Mouse (Mus musculus): Measurements from ENCODE around the gene Tbk1. TPM values are rescaled to one million over a fixed set of nuclear protein-coding genes. Genes with fewer than 3 reads are reported as not detected.

Gene Tbk1
- polyA plus RNA-seq, 1 experiment from 2014 or later = 28.2 TPM

- no peak overlapping the region for H3K9ac ChIP-seq (replicated peaks)
- no peaks in the 10 kb centered on the region for H3K27me3 ChIP-seq (replicated peaks)
- WGBS = 90% methylated on average over 16 of the region's 16 CpGs
- ATAC-seq (ENCODE audit: low FRiP score) = no peak
- no peak overlapping the region for H3K4me2 ChIP-seq
- no peaks in the 10 kb centered on the region for H3K36me3 ChIP-seq
- H3K9me3 ChIP-seq (replicated peaks) = no peaks in the 10 kb centered on the region
- no peak overlapping the region for H3K27ac ChIP-seq (replicated peaks)
- H3K4me3 ChIP-seq (replicated peaks) = no peak overlapping the region
- H3K4me1 ChIP-seq = peaks cover 35% of the 10 kb centered on the region
These were observed 78.6 kb downstream of the Tbk1 start for GRCm38 (mm10) chr10:121507755-121508544.

GRCm38 (mm10) chr10:121506731-121507583 is 79.6 kb downstream of the Tbk1 start:
- peaks cover 35% of the 10 kb centered on the region for H3K4me1 ChIP-seq
- H3K27me3 ChIP-seq (replicated peaks) = no peaks in the 10 kb centered on the region
- H3K4me2 ChIP-seq = 0 out of 2 replicates have a peak overlapping the region, but pooled peaks have one; percentile 16
- WGBS = 36% methylated on average over 29 of the region's 29 CpGs
- peak overlapping the region; percentile 70 for H3K27ac ChIP-seq (replicated peaks)
- no peaks in the 10 kb centered on the region for H3K36me3 ChIP-seq
- ATAC-seq (ENCODE audit: low FRiP score) = no peak
- H3K9me3 ChIP-seq (replicated peaks) = no peaks in the 10 kb centered on the region
- H3K4me3 ChIP-seq (replicated peaks) = no peak overlapping the region
- H3K9ac ChIP-seq (replicated peaks) = no peak overlapping the region

DNA sequence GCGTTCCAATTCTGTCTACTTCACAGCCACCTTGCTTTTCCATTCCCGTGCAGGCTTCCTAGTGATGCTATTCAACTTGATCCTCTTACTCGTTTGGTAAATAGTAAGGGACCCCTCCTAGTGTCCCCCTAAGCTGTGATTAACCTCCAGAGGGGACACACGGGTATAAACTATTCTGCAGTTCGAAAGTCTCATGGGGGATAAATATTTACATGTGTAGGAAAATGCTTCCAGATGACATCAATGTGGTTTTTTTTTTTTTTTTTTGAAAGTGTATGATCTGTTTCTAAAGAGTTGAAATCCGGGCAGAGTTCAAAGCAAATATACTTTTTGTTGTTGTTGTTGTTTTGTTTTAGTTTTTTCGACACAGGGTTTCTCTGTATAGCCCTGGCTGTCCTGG is 80.7 kb downstream of the Tbk1 start:
- Histone ChIP-seq H3K9me3 (replicated peaks) (no peaks in the 10 kb centered on the region), H3K4me1 (peaks cover 35% of the 10 kb centered on the region), H3K9ac (replicated peaks) (peak overlapping the region; percentile 38; the same call in 1 of the 2 replicates), H3K36me3 (no peaks in the 10 kb centered on the region), H3K4me2 (peak overlapping the region; percentile 62), H3K27ac (replicated peaks) (peak overlapping the region; percentile 81), H3K27me3 (replicated peaks) (no peaks in the 10 kb centered on the region), H3K4me3 (replicated peaks) (peak overlapping the region; percentile 38)
- no peak for ATAC-seq (ENCODE audit: low FRiP score)
- 48% methylated on average over 7 of the region's 7 CpGs for WGBS

DNA sequence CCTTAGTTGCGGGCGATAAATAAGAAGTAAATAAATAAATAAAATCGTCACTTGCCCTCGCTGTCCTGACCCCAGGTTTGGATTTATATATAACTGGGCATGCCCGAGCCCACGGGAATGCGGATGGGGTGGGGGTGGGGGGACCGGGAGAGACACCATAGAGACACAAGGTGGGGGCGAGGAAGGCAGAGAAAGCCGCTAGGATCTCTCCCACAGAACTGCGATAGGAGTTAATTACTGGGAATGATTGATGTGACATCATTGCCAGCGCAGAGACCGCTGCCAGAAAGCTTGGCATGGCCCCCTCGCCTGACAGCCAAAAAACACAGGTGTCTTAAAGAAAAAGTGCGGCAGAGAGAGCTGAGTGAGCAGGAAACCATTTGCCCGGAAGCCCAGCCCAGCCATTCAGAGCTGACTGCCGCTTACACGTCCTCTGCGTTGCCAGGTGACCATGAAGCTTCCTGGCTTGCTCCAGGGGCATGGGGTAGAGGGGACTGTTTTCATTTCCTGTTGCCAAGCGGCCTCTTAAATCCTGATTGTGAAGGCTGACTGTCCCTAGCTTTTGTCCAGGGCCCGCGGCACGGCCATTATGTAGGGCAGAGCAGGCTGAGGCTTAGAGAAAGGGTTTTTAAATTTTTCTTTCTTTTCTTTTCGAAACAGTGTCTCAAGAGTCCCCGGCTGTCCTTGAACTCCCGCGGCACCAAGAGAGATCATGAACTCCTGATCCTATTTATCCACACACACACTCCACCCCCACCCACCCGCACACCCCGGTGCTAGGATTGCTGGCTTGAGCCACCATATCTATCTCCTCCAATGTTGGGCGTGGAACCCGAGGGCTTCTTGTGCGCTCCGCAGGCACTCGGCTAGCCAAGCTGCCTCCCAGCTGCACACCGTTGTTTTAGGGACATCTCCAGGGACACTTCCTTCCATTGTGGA is 81.3 kb downstream of the Tbk1 start:
- H3K4me2 ChIP-seq = peak overlapping the region; percentile 62
- 8% methylated on average over 35 of the region's 35 CpGs for WGBS

DNA sequence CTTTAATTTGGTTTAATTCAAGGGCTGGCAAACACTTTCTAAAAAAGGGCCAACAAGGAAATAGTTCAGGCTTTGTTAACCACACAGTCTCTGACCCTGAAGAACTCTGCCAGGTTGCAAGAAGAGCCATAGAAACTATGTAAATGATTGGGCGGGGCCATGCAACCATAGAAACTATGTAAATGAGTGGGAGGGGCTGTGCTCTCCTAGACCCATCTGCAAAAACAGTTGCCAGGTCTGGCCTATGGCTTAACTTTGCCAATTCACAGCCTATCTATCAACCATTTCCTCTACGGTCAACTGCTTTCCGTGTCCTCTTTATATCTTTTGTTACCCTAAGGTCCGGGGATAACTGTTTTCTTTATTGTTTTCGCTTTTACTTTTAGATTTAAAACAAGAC is 85.4 kb downstream of the Tbk1 start:
- 26% methylated on average over 5 of the region's 5 CpGs for WGBS
- Histone ChIP-seq H3K36me3 (no peaks in the 10 kb centered on the region), H3K4me1 (peaks cover 20% of the 10 kb centered on the region), H3K4me2 (no peak overlapping the region), H3K9ac (replicated peaks) (no peak overlapping the region), H3K27ac (replicated peaks) (no peak overlapping the region), H3K27me3 (replicated peaks) (no peaks in the 10 kb centered on the region), H3K4me3 (replicated peaks) (no peak overlapping the region), H3K9me3 (replicated peaks) (no peaks in the 10 kb centered on the region)
- no peak for ATAC-seq (ENCODE audit: low FRiP score)

More for the DNA sequence above, 81.3 kb downstream of the Tbk1 start:
- peak overlapping the region; percentile 38 for H3K9ac ChIP-seq (replicated peaks)
- ATAC-seq (ENCODE audit: low FRiP score) = peak; percentile 91
- no peaks in the 10 kb centered on the region for H3K36me3 ChIP-seq
- H3K27ac ChIP-seq (replicated peaks) = peak overlapping the region; percentile 81
- H3K4me3 ChIP-seq (replicated peaks) = peak overlapping the region; percentile 38
- peaks cover 39% of the 10 kb centered on the region for H3K4me1 ChIP-seq
- no peaks in the 10 kb centered on the region for H3K9me3 ChIP-seq (replicated peaks)
- no peaks in the 10 kb centered on the region for H3K27me3 ChIP-seq (replicated peaks)

DNA sequence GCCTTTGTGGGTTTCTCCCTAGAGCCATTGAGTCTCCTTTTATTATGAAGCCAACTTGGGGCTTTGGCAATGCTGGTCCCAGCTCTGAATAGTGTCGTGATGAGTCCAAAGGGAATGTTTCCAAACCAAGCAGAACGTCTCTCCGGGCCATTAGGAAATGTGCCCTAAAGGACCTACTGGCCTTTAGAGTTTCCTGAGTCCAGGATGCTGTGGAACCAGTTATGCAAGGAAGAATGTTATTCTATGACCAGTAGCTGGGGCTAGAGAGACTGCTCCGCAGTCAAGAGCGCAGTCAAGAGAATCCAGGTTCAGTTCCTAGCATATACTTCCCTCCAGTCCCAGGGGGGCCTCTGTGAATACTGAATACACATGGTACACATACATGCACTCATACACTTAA is 86.6 kb downstream of the Tbk1 start:
- WGBS = 73% methylated on average over 5 of the region's 5 CpGs
- no peaks in the 10 kb centered on the region for H3K9me3 ChIP-seq (replicated peaks)
- no peaks in the 10 kb centered on the region for H3K27me3 ChIP-seq (replicated peaks)
- no peak overlapping the region for H3K4me3 ChIP-seq (replicated peaks)
- H3K4me2 ChIP-seq = no peak overlapping the region
- H3K9ac ChIP-seq (replicated peaks) = no peak overlapping the region
- peaks cover 10% of the 10 kb centered on the region for H3K4me1 ChIP-seq
- H3K27ac ChIP-seq (replicated peaks) = no peak overlapping the region
- H3K36me3 ChIP-seq = no peaks in the 10 kb centered on the region
- ATAC-seq (ENCODE audit: low FRiP score) = no peak

- 54% methylated on average over 2 of the region's 2 CpGs for WGBS
These were observed 87.5 kb downstream of the Tbk1 start for GRCm38 (mm10) chr10:121499063-121499462.

GRCm38 (mm10) chr10:121498481-121498904 is 88.1 kb downstream of the Tbk1 start:
- ATAC-seq (ENCODE audit: low FRiP score) = no peak
- Histone ChIP-seq H3K4me2 (no peak overlapping the region), H3K4me1 (peaks cover 6% of the 10 kb centered on the region; the same call in 1 of the 2 replicates), H3K9me3 (replicated peaks) (no peaks in the 10 kb centered on the region), H3K4me3 (replicated peaks) (no peak overlapping the region), H3K27me3 (replicated peaks) (no peaks in the 10 kb centered on the region), H3K9ac (replicated peaks) (no peak overlapping the region), H3K36me3 (no peaks in the 10 kb centered on the region), H3K27ac (replicated peaks) (no peak overlapping the region)
- 64% methylated on average over 8 of the region's 8 CpGs for WGBS

More at GRCm38 (mm10) chr10:121499063-121499462, 87.5 kb downstream of the Tbk1 start:
- H3K9me3 ChIP-seq (replicated peaks) = no peaks in the 10 kb centered on the region
- H3K27ac ChIP-seq (replicated peaks) = no peak overlapping the region
- H3K4me2 ChIP-seq = no peak overlapping the region
- H3K4me3 ChIP-seq (replicated peaks) = no peak overlapping the region
- no peaks in the 10 kb centered on the region for H3K27me3 ChIP-seq (replicated peaks)
- peaks cover 6% of the 10 kb centered on the region; the same call in 1 of the 2 replicates for H3K4me1 ChIP-seq
- no peak for ATAC-seq (ENCODE audit: low FRiP score)
- H3K9ac ChIP-seq (replicated peaks) = no peak overlapping the region
- H3K36me3 ChIP-seq = no peaks in the 10 kb centered on the region

GRCm38 (mm10) chr10:121497968-121498367 is 88.6 kb downstream of the Tbk1 start:
- no peak overlapping the region for H3K9ac ChIP-seq (replicated peaks)
- no peaks in the 10 kb centered on the region for H3K36me3 ChIP-seq
- no peaks in the 10 kb centered on the region for H3K9me3 ChIP-seq (replicated peaks)
- no peak for ATAC-seq (ENCODE audit: low FRiP score)
- H3K27me3 ChIP-seq (replicated peaks) = no peaks in the 10 kb centered on the region
- H3K4me3 ChIP-seq (replicated peaks) = no peak overlapping the region
- no peak overlapping the region for H3K4me2 ChIP-seq
- peaks cover 6% of the 10 kb centered on the region; the same call in 1 of the 2 replicates for H3K4me1 ChIP-seq
- WGBS = 83% methylated on average over 7 of the region's 7 CpGs
- no peak overlapping the region for H3K27ac ChIP-seq (replicated peaks)

DNA sequence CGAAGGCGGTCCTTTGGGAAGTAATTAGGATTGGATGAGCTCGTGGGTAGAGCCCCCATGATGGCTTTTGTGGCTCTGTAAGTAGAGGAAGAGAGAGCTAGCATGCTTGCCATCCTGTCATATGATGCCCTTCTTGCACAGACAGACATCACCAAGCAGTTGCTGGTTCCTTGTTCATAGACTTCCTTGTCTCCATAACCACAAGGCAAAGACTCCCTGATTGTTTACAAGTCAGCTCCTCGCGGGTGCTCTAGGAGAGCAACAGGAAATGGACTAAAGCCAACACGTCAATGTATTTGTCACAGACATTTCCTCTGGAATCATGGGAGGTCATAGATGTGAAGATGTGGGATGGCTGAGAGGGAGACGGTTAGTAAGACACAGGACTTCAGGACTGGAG is 90.0 kb downstream of the Tbk1 start:
- Histone ChIP-seq H3K9me3 (replicated peaks) (no peaks in the 10 kb centered on the region), H3K27me3 (replicated peaks) (no peaks in the 10 kb centered on the region), H3K36me3 (no peaks in the 10 kb centered on the region), H3K27ac (replicated peaks) (no peak overlapping the region), H3K4me1 (peaks cover 6% of the 10 kb centered on the region; the same call in 1 of the 2 replicates), H3K4me3 (replicated peaks) (no peak overlapping the region), H3K4me2 (no peak overlapping the region), H3K9ac (replicated peaks) (no peak overlapping the region)
- WGBS = 74% methylated on average over 7 of the region's 7 CpGs
- no peak for ATAC-seq (ENCODE audit: low FRiP score)
